Mouse (Mus musculus) megakaryocyte, adult 5-6 weeks (primary cell): ENCODE data around the gene Zbtb7b. TPM values are rescaled to one million over a fixed set of nuclear protein-coding genes. Genes with fewer than 3 reads are reported as not detected.

Experiments used
- ATAC-seq: 2 replicates; pipeline ENCODE4 v1.8.0; 2016; ENCODE audit warnings: mild to moderate bottlenecking, inconsistent platforms; ENCODE audit not compliant: poor library complexity, severe bottlenecking
- total RNA-seq, 2 experiments: library from RNA; stranded (forward) in 1 of 2; stranded (reverse) in 1 of 2; fragments of 153-499, 151-499 nt in 1 of 2; fragments of 221-1000, 200-1000 nt in 1 of 2; gene quantifications; 2 replicates each; pipeline versions ENCODE4 v1.2.3 to v1.2.4; 2015 to 2017

Gene Zbtb7b
- total RNA-seq, 2 experiments from 2014 or later, result 41.1 to 63.8 TPM

DNA sequence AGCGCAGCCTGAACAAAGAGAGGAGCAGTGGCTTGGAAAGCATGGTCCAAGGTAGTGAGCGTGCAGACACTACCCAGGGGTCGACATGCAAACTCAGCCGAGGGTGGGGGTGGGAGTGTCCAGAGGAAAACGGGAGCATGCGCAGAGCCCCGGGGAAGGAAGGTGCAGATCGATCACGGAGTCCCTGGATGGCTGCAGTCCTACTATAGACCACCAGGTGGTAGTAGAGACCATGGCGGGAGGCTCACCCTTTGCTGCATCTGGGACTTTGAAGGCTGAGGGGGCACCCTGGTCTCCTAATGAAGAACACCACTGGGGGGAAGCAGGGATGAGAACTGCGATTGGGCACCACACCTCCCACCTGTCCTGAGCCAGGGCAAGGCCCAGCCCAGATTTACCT lies 54.1 kb downstream of the Zbtb7b start:
- ATAC-seq, result peak; percentile 87

DNA sequence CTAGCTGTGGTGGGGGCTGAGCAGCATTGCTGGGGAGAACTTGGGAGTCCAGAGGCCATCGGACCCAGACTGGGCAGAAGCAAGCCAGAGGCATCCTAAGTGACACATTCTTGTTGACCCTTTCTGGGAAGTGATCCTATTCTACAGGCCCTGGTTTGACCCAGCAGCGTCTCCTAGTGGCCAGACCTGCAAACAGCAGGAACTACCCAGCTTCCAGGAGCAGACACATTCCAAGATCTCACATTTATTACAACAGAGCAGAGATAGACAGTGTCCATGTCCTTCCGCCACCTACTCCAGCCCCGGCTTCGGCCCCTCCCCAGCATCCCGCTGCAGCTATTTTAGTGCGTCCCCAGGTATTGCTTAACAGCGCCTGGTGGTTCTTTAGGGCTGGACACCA lies 55.2 kb downstream of the Zbtb7b start:
- ATAC-seq, result peak; percentile 52

DNA sequence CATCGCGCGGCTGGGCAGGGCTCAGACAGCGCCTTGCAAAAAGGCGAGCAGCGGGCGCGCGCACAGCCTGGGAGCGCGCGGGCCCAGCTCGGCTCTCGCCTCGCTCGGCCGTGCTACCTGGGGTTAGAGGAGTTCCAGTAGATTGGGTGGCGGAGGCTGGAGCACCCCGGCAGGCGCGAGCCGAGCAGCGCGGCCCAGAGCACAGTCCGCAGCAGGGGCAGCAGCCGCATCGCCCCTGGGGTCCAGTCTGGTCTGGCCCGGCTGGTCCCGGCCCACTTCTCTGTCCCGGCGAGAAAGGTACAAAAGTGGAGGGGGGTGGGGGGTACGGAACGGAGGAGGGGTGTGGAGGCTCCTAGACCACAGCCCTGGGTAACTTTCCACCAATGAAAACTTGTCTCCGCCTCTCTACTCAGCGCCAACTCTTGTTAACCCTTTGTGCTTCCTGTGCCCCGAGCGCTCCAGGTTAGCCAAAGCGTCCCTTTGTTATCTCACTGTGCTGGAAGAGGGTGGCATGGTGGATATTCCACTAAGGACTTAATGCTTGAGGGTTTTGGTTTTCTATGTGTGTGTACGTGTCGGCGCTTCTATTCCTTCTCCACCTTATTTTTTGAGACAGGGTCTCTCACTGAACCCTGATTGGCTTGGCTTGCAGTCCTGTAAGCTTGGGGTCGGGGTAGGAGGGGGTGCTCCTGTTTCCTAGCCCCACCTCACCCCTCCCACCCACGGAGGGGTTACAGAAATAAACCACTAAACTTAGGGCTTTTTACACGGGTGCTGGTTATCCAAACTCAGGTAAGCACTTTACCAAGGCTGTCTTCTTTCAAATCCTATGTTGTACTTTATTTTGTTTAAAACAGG lies 56.6 kb downstream of the Zbtb7b start, which contains the start of gene Efna4:
Gene Efna4 (minus strand): TSS at position 308 of the 858 bp plus-strand sequence.
- no peak for ATAC-seq

DNA sequence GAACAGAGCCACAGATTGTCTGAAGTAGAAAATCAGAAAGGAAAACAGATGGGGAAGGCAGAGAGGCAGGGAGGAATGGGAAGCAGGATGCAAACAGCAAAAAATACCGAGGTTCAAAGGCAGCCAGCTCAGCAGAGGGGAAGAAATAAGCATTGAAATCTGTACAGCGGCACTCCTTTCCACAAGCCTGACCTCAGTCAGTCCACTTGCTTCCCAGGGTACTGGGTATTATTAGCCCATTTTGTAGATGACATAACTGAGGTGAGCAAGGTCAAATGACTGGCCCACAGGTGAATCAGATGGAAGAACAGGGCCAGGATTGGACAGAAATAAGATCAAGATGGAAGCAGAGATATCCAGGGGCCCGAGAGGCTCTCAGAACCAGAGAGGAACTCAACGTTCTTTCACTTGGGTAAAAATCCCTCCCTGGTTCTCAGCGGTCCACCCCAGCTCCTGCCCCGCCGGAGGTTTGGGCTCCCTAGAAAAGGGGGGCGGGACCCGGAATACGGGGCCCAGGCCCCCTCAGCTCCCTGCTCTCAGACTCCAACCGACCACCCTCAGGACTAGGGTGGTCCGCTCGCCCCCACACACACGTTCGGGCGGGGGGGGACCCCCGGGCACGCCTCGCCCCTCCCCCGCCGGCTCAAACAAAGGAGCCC lies 57.4 kb downstream of the Zbtb7b start:
- ATAC-seq, result no peak

DNA sequence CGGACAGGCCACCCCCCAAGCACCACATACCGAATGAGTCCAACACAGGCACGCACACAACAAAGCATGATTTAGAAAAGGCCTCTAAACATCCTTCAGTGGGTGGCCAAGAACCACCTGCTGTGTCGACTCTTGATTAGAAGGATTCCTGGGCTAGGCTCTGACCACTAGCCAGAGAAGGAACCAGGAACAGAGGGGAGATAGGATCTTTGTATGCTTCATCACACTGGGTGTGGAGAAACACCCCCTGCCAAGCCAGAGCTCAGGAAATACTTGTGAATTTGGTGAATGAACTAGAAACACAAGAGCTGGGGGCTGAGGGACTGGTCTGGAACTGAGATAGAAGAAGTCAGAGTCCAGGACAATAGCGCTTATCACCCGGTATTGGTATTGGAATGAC lies 58.0 kb downstream of the Zbtb7b start:
- ATAC-seq, result no peak

DNA sequence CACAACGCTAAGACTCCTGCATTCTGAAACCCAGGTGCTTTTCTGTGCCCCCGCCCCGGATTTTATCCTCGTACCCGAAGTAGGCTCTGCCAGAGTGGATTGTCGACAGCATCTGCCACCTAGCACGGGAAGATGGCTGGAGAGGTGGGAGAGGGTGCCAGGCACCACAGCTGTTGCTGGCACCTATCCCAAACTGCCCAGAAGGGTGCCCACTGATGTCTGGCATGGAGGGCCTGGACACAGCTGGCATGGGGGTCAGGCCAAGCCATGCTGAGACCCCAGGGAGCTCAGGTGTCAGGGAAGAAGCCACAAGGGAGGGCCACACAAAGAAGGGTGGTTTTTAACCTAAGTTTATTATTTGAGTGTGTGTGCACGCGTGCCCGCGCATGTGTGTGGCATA lies 61.5 kb downstream of the Zbtb7b start:
- no peak for ATAC-seq

DNA sequence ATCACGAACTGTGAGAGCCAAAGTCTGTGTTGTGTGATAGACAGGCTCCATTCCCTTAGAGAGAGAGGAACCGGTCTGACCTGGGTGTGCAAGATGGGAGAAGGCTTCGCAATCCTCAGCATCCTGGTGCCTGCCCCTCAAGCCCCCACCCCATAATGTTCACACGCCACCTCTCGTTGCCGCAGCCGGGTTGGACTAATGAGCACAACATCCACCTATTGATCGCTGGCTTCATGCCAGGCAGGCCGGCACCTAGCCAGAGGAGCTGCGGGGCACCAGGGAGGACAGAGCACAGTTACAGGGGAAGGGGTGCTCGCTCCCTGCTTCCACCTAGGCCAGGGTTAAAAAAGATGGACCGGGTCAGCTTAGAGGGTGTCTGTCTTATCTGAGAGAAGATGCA lies 62.1 kb downstream of the Zbtb7b start:
- ATAC-seq, result no peak

DNA sequence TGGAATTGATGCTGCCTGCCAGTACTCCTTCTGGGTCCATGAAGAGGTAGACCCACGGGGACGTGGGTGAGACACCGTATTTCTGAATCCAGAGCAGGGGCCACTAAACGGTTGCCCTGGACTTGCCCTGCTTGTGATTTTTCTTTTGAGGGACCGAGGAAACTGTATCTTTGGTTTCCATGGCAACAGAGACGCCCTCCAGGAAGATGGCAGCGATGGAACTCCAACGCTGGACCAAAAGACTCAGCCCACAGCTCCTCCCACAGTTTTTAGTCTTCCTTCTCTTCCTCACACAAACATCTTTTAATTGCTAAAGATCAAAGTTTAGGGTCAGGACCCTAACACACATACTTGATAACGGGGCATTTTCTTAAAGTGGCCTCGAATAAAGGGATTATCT lies 62.6 kb downstream of the Zbtb7b start:
- ATAC-seq, result no peak

DNA sequence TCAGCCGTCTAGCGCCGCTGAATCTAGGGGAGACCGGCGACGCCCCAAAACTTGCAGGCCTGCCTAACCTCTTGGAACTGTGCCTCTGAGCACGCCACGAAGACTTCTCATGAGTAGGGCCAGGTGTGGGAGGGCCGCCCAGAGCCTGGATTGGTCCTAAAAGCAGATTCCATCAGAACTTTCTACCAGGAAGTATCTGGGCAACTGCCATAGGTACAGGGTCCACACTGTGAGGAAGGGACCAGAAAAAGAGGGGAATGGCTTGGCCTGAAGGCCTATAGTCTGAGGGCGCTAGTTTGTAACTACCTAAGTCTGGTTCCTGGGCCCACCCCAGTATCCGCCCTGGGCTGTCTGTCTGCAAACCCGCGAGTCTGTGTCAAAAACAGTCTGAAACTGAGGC lies 63.0 kb downstream of the Zbtb7b start:
- no peak for ATAC-seq

DNA sequence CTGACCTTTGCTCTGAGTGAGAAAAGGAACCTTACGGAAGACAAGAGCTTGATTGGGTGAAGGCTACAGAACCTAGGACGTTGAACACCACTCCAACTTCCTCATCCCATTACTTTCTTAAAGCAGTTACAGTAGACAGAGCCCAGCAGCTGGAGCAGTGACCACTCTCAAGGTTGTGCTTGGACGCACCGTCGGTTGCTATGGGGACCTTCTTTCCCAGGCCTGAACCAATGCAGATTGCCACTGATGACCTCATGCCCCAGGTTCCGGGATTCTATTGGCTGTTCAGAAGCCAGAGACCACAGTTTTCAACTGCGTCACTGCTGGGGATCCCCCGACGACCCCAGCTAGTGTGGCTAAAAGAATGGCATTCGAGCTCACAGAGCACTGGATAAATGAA lies 63.6 kb downstream of the Zbtb7b start:
- ATAC-seq, result no peak

DNA sequence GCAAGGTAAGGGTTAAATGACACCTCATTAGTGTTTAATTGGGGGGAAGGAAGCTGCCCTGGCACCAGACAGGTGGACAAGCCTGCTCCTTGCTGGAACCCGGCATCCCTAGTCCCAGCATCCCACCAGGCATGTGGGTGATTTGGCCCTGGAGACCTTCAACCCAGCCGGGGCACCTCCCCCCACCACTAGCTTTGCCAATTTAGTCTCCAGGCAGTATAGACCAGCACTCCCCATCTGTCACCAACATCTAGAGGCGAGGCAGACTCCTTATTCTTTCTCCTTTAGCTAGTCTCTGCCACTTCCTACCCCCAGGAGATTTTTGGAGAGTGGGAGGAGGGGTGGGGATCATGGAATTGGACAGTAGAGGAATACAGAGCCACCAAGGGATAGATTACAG lies 64.2 kb downstream of the Zbtb7b start:
- no peak for ATAC-seq

DNA sequence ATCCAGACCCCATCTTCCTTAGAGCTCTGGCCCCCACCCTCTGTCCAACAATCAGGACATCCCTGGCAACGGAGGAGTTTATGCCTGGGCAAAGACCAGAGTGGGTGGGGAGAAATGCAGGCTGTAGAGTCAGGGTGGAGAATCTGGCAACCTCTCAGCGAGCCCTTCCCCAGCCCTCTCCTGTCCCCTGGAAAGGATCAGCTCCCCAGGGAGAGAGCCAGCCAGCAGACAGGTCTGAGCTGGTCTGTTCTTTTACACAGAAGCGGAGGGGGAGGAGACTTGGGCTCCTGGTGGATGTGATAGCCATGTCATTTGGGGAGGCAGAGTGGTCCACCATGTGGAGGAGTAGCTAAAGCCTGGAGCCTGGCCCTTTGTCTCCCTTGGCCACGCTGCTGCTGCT lies 66.0 kb downstream of the Zbtb7b start:
- ATAC-seq, result no peak

Other genes starting within 250 kb of the Zbtb7b start
- gene Hcn3, start 234.6 kb downstream of the Zbtb7b start, total RNA-seq (2015), result not detected in 2 replicates
- gene Hcn3, start 234.6 kb downstream of the Zbtb7b start, total RNA-seq (2017), result not detected in 2 replicates
- 38.1 and 38.4 TPM in 2 replicates for gene Clk2, start 230.0 kb downstream of the Zbtb7b start, total RNA-seq (2015)
- 47.1 and 48.5 TPM in 2 replicates for gene Clk2, start 230.0 kb downstream of the Zbtb7b start, total RNA-seq (2017)
- 43.0 and 52.9 TPM in 2 replicates for gene Scamp3, start 217.3 kb downstream of the Zbtb7b start, total RNA-seq (2015)
- gene Scamp3, start 217.3 kb downstream of the Zbtb7b start, total RNA-seq (2017), result 17.9 and 18.1 TPM in 2 replicates
- 11.2 and 13.5 TPM in 2 replicates for gene Fam189b, start 211.6 kb downstream of the Zbtb7b start, total RNA-seq (2015)
- gene Fam189b, start 211.6 kb downstream of the Zbtb7b start, total RNA-seq (2017), result 3.3 and 5.6 TPM in 2 replicates
- gene Gba, start 191.8 kb downstream of the Zbtb7b start, total RNA-seq (2015), result 77.6 and 78.1 TPM in 2 replicates
- gene Gba, start 191.8 kb downstream of the Zbtb7b start, total RNA-seq (2017), result 71.1 and 79.5 TPM in 2 replicates
- 0.07 TPM in 1 of 2 replicates, not detected in the other for gene Thbs3, start 179.6 kb downstream of the Zbtb7b start, total RNA-seq (2015)
- gene Thbs3, start 179.6 kb downstream of the Zbtb7b start, total RNA-seq (2017), result 0.12 and 0.70 TPM in 2 replicates
- 49.5 and 57.8 TPM in 2 replicates for gene Mtx1, start 167.7 kb downstream of the Zbtb7b start, total RNA-seq (2015)
- gene Mtx1, start 167.7 kb downstream of the Zbtb7b start, total RNA-seq (2017), result 41.8 and 45.3 TPM in 2 replicates
- 0.25 and 0.58 TPM in 2 replicates for gene Muc1, start 165.7 kb downstream of the Zbtb7b start, total RNA-seq (2015)
- gene Muc1, start 165.7 kb downstream of the Zbtb7b start, total RNA-seq (2017), result 0.18 TPM in 1 of 2 replicates, not detected in the other
- 142 and 167 TPM in 2 replicates for gene Krtcap2, start 148.8 kb downstream of the Zbtb7b start, total RNA-seq (2015)
- gene Krtcap2, start 148.8 kb downstream of the Zbtb7b start, total RNA-seq (2017), result 159 and 189 TPM in 2 replicates
- gene Trim46, start 148.5 kb downstream of the Zbtb7b start, total RNA-seq (2015), result 0.39 and 0.80 TPM in 2 replicates
- gene Trim46, start 148.5 kb downstream of the Zbtb7b start, total RNA-seq (2017), result 0.55 TPM in 1 of 2 replicates, not detected in the other
- 84.6 and 95.5 TPM in 2 replicates for gene Dpm3, start 135.4 kb downstream of the Zbtb7b start, total RNA-seq (2015)
- 72.1 and 82.3 TPM in 2 replicates for gene Dpm3, start 135.4 kb downstream of the Zbtb7b start, total RNA-seq (2017)
- 42.9 and 68.4 TPM in 2 replicates for gene Slc50a1, start 124.2 kb downstream of the Zbtb7b start, total RNA-seq (2015)
- gene Slc50a1, start 124.2 kb downstream of the Zbtb7b start, total RNA-seq (2017), result 31.5 and 52.2 TPM in 2 replicates
- gene Efna1, start 113.6 kb downstream of the Zbtb7b start, total RNA-seq (2015), result not detected in 2 replicates
- gene Efna1, start 113.6 kb downstream of the Zbtb7b start, total RNA-seq (2017), result not detected in 2 replicates
- gene Efna3, start 71.8 kb downstream of the Zbtb7b start, total RNA-seq (2015), result not detected in 2 replicates
- gene Efna3, start 71.8 kb downstream of the Zbtb7b start, total RNA-seq (2017), result not detected in 2 replicates
- gene Efna4, start 56.7 kb downstream of the Zbtb7b start, total RNA-seq (2015), result 0.16 and 0.33 TPM in 2 replicates
- not detected in 2 replicates for gene Efna4, start 56.7 kb downstream of the Zbtb7b start, total RNA-seq (2017)
- gene Adam15, start 44.8 kb downstream of the Zbtb7b start, total RNA-seq (2015), result 107 and 135 TPM in 2 replicates
- 100 and 124 TPM in 2 replicates for gene Adam15, start 44.8 kb downstream of the Zbtb7b start, total RNA-seq (2017)
- not detected in 2 replicates for gene Dcst2, start 32.8 kb downstream of the Zbtb7b start, total RNA-seq (2015)
- not detected in 2 replicates for gene Dcst2, start 32.8 kb downstream of the Zbtb7b start, total RNA-seq (2017)
- 0.14 TPM in 1 of 2 replicates, not detected in the other for gene Dcst1, start 29.5 kb downstream of the Zbtb7b start, total RNA-seq (2015)
- gene Dcst1, start 29.5 kb downstream of the Zbtb7b start, total RNA-seq (2017), result not detected in 2 replicates
- gene Lenep, start 8.0 kb upstream of the Zbtb7b start, total RNA-seq (2015), result 1.6 and 2.3 TPM in 2 replicates
- 0.37 and 0.44 TPM in 2 replicates for gene Lenep, start 8.0 kb upstream of the Zbtb7b start, total RNA-seq (2017)
- 9.7 and 11.6 TPM in 2 replicates for gene Flad1, start 17.1 kb upstream of the Zbtb7b start, total RNA-seq (2015)
- 10.8 and 11.8 TPM in 2 replicates for gene Flad1, start 17.1 kb upstream of the Zbtb7b start, total RNA-seq (2017)
- gene Cks1b, start 23.6 kb upstream of the Zbtb7b start, total RNA-seq (2015), result 157 and 174 TPM in 2 replicates
- gene Cks1b, start 23.6 kb upstream of the Zbtb7b start, total RNA-seq (2017), result 126 and 134 TPM in 2 replicates
- 42.9 and 51.6 TPM in 2 replicates for gene Shc1, start 23.7 kb upstream of the Zbtb7b start, total RNA-seq (2015)
- gene Shc1, start 23.7 kb upstream of the Zbtb7b start, total RNA-seq (2017), result 52.4 and 55.1 TPM in 2 replicates
- 23.2 and 28.2 TPM in 2 replicates for gene Pygo2, start 35.4 kb upstream of the Zbtb7b start, total RNA-seq (2015)
- 11.2 and 18.2 TPM in 2 replicates for gene Pygo2, start 35.4 kb upstream of the Zbtb7b start, total RNA-seq (2017)
- gene Pbxip1, start 41.9 kb upstream of the Zbtb7b start, total RNA-seq (2015), result 15.5 and 19.9 TPM in 2 replicates
- gene Pbxip1, start 41.9 kb upstream of the Zbtb7b start, total RNA-seq (2017), result 33.1 and 39.6 TPM in 2 replicates
- gene Pmvk, start 59.8 kb upstream of the Zbtb7b start, total RNA-seq (2015), result 13.7 and 14.2 TPM in 2 replicates
- gene Pmvk, start 59.8 kb upstream of the Zbtb7b start, total RNA-seq (2017), result 16.2 and 22.4 TPM in 2 replicates
- gene Kcnn3, start 125.4 kb upstream of the Zbtb7b start, total RNA-seq (2015), result not detected in 2 replicates
- gene Kcnn3, start 125.4 kb upstream of the Zbtb7b start, total RNA-seq (2017), result not detected in 2 replicates